Mouse (Mus musculus) lung, embryonic 15.5 days (tissue): ENCODE results near the gene Sirt2. TPM values are rescaled to one million over a fixed set of nuclear protein-coding genes. Genes with fewer than 3 reads are reported as not detected.

Source experiments
- ATAC-seq: fragments of 200-750 bp; cut with Nextera tagmentation; 2 replicates; pipeline ENCODE4 v1.8.0; 2017; ENCODE audit warnings: moderate number of reproducible peaks, borderline replicate concordance; ENCODE audit not compliant: low FRiP score, low TSS enrichment; ENCODE audit errors: extremely low read depth
- H3K27ac ChIP-seq: fragments of 300-500 bp; sonication (generic); 2 replicates; pipeline ENCODE4 v1.5.1; 2015; ENCODE audit warnings: moderate library complexity, mild to moderate bottlenecking, inconsistent platforms
- H3K27me3 ChIP-seq: fragments of 300-500 bp; sonication (generic); 2 replicates; pipeline ENCODE4 v1.6.1; 2015; ENCODE audit warnings: inconsistent platforms
- H3K36me3 ChIP-seq: fragments of 300-500 bp; sonication (generic); 2 replicates; pipeline ENCODE4 v1.6.1; 2015; ENCODE audit warnings: inconsistent platforms
- H3K4me1 ChIP-seq: fragments of 300-500 bp; sonication (generic); 2 replicates; pipeline ENCODE4 v1.6.1; 2015; ENCODE audit warnings: inconsistent platforms
- H3K4me2 ChIP-seq: fragments of 300-500 bp; sonication (generic); 2 replicates; pipeline ENCODE4 v1.6.1; 2015; ENCODE audit warnings: inconsistent platforms, mild to moderate bottlenecking, moderate library complexity
- H3K4me3 ChIP-seq: fragments of 300-500 bp; sonication (generic); 2 replicates; pipeline ENCODE4 v1.5.1; 2015; ENCODE audit warnings: mild to moderate bottlenecking, inconsistent platforms
- H3K9ac ChIP-seq: fragments of 300-500 bp; sonication (generic); 2 replicates; pipeline ENCODE4 v1.6.1; 2015; ENCODE audit warnings: inconsistent platforms
- H3K9me3 ChIP-seq: fragments of 300-500 bp; sonication (generic); 2 replicates; pipeline ENCODE4 v1.6.1; 2016; ENCODE audit warnings: inconsistent platforms
- WGBS: fragments of 180-500 bp; shearing (Covaris S2); methylation state at CpG from one replicate; pipeline ENCODE4 v1.1.7; 2015; 5-methylcytosine and 5-hydroxymethylcytosine counted together
- polyA plus RNA-seq: library from polyadenylated mRNA; unstranded; fragments of >200 nt; fragmentation: Nextera tagmentation; extraction: Ambion mirVana; gene quantifications from 2 replicates; pipeline ENCODE4 v1.2.1, GENCODE M21; 2015

The Sirt2 gene
- polyA plus RNA-seq, 1 experiment from 2014 or later = 65.2 TPM

DNA sequence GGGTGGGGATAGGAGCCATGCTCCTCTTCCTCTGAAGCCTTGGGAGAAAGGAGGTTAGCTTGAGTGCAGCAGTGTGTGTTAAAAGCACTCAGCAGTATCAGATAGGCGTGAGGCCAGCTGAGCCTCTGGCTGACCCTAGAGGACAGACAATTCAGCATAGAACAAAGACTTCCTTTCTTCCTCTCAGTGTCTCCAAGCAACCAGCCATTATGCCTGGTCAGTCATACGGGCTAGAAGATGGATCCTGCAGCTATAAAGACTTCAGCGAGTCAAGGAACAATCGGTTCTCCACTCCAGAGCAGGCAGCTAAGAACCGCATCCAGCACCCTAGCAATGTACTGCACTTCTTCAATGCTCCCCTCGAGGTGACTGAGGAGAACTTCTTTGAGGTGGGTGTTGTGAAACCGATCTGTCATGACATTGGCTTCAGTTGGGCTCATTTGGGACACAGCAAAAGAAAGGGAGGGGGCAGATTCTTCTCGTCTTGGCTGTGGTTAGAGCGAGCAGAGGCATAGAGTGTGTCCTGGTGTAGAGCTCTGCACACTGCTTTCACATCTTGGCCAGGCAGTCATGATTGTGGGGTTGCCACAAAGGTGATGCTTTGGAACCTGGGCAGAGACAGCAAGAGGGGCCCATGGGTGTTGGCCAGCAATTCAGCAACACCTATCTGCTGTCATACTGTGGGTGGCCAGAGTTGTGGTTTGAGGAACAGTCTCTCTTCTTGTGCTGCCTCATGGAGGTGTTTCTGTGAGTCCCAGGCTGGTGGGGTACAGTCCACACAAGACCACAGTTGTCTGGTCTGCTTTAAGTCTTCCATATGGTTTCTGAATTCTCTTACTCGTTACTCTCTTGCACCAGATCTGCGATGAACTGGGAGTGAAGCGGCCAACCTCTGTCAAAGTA is 54.1 kb downstream of the Sirt2 start:
- Histone ChIP-seq H3K27me3 (no peaks in the 10 kb centered on the region), H3K4me1 (peaks cover 55% of the 10 kb centered on the region), H3K27ac (peak overlapping the region; percentile 39), H3K4me3 (no peak overlapping the region), H3K4me2 (no peak overlapping the region), H3K9me3 (no peaks in the 10 kb centered on the region), H3K36me3 (peaks cover 77% of the 10 kb centered on the region), H3K9ac (no peak overlapping the region)
- 60% methylated on average over 12 of the region's 12 CpGs for WGBS
- ATAC-seq = no peak

DNA sequence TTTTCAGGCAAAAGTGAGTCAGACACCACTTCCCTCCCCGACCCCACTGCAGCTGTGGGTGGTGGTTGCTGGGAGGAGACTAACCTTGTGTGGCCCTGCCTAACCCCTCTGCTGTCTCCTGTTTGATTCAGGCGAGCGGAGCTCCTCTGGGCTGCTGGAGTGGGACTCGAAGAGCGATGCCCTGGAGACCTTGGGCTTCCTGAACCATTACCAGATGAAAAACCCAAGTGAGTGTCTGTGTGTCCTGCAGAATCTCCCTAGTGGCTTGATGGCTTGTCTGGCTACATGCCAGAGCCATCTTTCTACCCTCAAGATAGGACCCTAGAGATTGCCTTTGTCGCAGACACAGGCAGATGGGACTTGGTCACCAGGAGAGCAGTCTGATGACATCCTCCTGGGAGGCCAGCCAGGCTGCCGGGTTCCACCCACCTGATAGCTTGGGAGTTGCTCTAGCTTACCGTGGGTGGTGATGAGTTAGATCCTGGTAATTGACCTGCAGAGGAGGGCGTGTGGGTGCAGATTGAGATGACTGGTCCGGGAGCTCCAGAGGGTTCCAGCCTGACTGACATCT is 54.8 kb downstream of the Sirt2 start:
- 66% methylated on average over 10 of the region's 10 CpGs for WGBS
- Histone ChIP-seq H3K4me3 (no peak overlapping the region), H3K27ac (peak overlapping the region; percentile 39), H3K27me3 (no peaks in the 10 kb centered on the region), H3K4me2 (no peak overlapping the region), H3K4me1 (peaks cover 54% of the 10 kb centered on the region), H3K9me3 (no peaks in the 10 kb centered on the region), H3K36me3 (peaks cover 70% of the 10 kb centered on the region), H3K9ac (no peak overlapping the region)
- ATAC-seq = no peak

DNA sequence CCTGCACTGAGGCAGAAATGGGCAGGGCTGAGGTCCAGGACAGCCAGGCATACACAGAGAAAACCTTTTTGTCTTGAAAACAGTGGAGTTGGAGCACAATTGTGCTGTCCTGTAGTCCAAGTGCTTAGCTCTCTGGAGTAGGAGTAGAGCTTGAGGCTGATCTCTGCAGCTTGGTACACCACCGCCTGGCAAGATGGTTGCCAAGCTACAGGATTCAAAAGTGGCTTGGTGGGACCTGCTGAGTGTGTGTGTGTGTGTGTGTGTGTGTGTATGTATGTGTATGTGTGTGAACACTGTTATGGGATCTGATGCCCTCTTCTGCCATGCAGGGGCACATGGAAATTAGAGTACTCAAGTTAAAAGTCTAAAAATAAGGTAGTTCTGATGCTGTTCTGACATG is 56.0 kb downstream of the Sirt2 start:
- H3K27ac ChIP-seq = no peak overlapping the region
- H3K4me2 ChIP-seq = no peak overlapping the region
- no peaks in the 10 kb centered on the region for H3K27me3 ChIP-seq
- H3K9me3 ChIP-seq = no peaks in the 10 kb centered on the region
- H3K9ac ChIP-seq = no peak overlapping the region
- H3K36me3 ChIP-seq = peaks cover 58% of the 10 kb centered on the region
- no peak for ATAC-seq
- 48% methylated on average over 1 of the region's 1 CpGs for WGBS
- peaks cover 58% of the 10 kb centered on the region for H3K4me1 ChIP-seq
- no peak overlapping the region for H3K4me3 ChIP-seq

DNA sequence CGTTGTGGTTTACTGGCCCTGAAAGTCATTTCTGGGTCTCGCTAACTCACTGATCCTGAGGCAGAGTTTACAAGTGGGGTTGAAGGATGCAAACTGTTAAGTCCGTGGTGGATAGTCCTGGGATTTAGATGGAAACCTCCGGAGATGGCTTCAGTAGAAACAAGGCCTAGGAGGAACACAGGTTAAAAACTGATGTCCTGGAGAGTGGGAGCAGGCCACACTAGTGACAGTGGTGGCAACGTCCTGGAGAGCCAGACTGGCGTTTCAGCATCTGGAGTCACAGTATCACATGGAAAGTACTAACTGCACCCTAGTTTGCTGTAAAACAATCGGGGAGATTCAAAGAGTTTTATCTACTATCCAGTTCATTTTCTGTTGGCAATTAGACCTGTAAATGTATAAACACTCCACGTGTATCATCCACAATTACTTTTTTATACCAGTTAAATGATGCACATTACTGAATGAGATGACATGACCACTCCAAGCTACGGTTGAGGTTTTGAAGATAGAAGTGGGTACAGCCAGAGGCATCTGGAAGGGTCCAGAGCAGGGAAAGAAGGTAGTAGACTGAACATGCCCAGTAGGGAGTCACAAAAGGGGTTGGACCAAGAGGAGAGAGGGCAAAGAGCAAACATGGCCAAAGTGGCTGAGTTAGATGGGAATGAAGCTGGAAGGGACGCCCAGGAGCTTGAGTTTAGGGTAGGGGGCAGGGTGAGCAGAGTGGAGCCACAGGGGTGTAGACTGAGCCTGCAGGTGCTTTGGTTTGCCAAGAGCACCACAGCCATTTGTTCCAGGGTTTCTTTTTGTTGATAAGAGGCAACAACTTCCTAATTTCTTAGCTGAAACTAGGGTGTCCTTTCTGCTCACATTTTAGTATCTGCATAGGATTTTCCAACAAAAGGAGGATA is 56.7 kb downstream of the Sirt2 start:
- WGBS = 46% methylated on average over 10 of the region's 10 CpGs
- H3K27ac ChIP-seq = peak overlapping the region; percentile 93; the same call in 1 of the 2 replicates
- peaks cover 61% of the 10 kb centered on the region for H3K4me1 ChIP-seq
- H3K4me3 ChIP-seq = no peak overlapping the region
- H3K9me3 ChIP-seq = no peaks in the 10 kb centered on the region
- no peaks in the 10 kb centered on the region for H3K27me3 ChIP-seq
- H3K4me2 ChIP-seq = no peak overlapping the region
- H3K36me3 ChIP-seq = peaks cover 51% of the 10 kb centered on the region
- ATAC-seq = no peak
- H3K9ac ChIP-seq = no peak overlapping the region

DNA sequence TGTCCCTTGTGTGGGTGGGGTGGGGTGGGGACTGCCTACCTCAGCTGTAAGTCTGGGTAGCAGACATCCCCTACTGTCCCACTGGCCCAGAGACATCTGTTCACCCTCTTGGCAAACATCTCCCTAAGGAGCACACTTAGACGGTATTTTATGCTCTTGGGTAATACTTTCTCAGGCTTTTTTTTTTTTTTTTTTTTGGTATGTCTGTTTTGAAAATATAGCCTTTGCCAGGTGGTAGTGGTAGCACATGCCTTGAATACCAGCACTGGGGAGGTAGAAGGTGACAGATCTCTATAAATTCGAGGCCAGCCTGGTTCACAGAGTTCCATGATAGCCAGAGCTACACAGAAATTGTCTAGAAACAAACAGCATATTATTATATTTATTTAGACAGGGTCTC is 57.4 kb downstream of the Sirt2 start:
- Histone ChIP-seq H3K9me3 (no peaks in the 10 kb centered on the region), H3K4me2 (no peak overlapping the region), H3K27me3 (no peaks in the 10 kb centered on the region), H3K36me3 (peaks cover 44% of the 10 kb centered on the region), H3K27ac (peak overlapping the region; percentile 93; the same call in 1 of the 2 replicates), H3K9ac (no peak overlapping the region), H3K4me3 (no peak overlapping the region), H3K4me1 (peaks cover 58% of the 10 kb centered on the region)
- 32% methylated on average over 2 of the region's 2 CpGs for WGBS
- no peak for ATAC-seq

DNA sequence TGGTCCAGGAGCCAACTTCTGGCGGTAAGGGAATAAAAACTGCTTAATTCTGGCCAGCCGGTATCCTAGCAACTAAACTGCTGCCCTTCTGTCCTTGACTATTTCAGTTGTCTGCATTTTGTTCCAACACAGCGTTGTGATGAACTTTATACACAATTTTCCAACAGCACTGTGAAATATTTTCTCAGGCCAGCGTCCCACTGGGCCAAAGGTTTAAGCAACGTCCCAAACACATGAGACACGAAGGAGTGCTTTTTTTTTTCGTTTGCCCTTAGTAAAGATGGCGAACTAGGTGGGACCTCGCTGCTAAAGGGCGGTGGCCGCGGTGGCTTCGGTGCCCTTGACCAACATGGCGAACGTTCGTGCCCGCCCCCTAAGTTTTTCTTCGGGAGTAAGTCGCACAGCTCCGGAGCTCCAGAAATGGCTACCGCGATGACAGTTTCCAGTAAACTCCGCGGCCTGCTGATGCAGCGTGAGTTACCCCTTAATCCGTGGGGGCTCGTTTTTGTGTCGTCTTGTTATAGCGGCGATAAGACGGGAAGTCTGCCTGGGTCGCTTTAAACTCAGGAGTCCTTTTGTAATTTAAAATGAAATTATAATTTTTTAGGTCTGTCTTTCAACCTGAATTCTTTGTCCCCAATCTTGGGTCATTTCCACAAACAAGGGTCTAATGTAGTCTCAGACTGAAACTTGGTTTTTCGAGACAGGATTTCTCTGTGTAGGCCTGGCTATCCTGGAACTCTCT is 58.6 kb downstream of the Sirt2 start, which contains the start of gene Ech1:
Gene Ech1, plus strand, starts transcription at position 277 of the 745 bp plus-strand sequence.
- peak within 1 kb of the TSS; percentile 52 for H3K9ac ChIP-seq
- 3% methylated on average over 33 of the region's 33 CpGs for WGBS
- H3K4me2 ChIP-seq = peak within 1 kb of the TSS; percentile 54
- peaks cover 39% of the 10 kb centered on the region for H3K36me3 ChIP-seq
- peak; percentile 79 for ATAC-seq
- H3K4me3 ChIP-seq = peak within 1 kb of the TSS; percentile 46
- peak within 1 kb of the TSS; percentile 93 for H3K27ac ChIP-seq
- H3K4me1 ChIP-seq = peaks cover 50% of the 10 kb centered on the region
- H3K9me3 ChIP-seq = no peaks in the 10 kb centered on the region
- H3K27me3 ChIP-seq = no peaks in the 10 kb centered on the region

DNA sequence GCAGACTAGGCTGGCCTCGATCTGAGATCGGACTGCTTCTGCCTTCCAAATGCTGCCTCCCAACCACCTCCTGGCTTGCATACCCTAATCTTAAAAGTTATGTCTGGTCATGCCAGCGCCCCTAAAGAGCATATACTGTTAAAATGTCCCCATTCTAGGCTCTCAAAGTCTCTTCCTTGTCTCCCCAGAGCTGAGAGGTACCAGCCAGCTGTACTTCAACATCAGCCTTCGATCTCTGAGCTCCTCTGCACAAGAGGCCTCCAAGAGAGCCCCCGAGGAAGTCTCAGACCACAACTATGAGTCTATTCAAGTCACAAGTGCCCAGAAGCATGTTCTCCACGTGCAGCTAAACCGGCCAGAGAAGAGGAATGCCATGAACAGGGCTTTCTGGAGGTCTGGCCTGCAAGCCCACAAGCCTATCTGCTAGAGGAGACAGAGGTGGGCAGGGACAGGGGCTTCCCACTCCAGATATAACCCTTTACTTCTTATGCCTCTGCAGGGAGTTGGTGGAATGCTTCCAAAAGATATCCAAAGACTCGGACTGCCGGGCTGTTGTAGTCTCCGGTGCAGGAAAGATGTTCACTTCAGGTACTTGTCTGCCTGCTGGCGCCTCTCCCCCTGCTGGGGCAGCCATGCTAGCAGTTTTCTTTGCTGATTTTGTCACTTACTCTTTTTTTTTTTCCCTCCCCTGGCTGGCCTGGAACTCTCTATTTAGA is 59.3 kb downstream of the Sirt2 start:
- no peaks in the 10 kb centered on the region for H3K27me3 ChIP-seq
- H3K9ac ChIP-seq = peak overlapping the region; percentile 52
- peak overlapping the region; percentile 46 for H3K4me3 ChIP-seq
- H3K27ac ChIP-seq = peak overlapping the region; percentile 93
- H3K36me3 ChIP-seq = peaks cover 39% of the 10 kb centered on the region
- 39% methylated on average over 11 of the region's 11 CpGs for WGBS
- H3K9me3 ChIP-seq = no peaks in the 10 kb centered on the region
- H3K4me2 ChIP-seq = peak overlapping the region; percentile 54
- 0 out of 2 replicates have a peak, but pooled peaks have one; percentile 13 for ATAC-seq
- H3K4me1 ChIP-seq = peaks cover 43% of the 10 kb centered on the region

DNA sequence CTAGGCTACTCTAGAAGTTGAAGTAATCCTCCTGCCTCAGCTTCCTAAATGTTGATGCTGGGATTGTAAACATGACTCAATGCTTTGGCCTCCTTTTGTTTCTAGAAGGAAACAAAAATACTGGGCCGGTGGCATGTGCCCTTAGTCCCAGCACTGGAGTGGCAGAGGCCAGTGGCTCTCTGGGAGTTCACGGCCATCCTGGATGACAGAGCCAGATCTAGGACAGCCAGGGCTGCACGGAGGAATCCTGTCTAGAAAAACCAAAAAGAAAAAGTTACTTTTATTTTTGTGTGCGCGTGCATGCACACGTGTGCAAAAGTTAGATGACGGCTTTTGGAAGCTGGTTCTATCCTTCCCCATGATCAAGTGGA is 59.9 kb downstream of the Sirt2 start:
- Histone ChIP-seq H3K27ac (peak overlapping the region; percentile 93; the same call in 1 of the 2 replicates), H3K4me3 (no peak overlapping the region; the same call in 1 of the 2 replicates), H3K27me3 (no peaks in the 10 kb centered on the region), H3K4me1 (peaks cover 38% of the 10 kb centered on the region), H3K9ac (peak overlapping the region; percentile 52; the same call in 1 of the 2 replicates), H3K36me3 (peaks cover 36% of the 10 kb centered on the region), H3K9me3 (no peaks in the 10 kb centered on the region), H3K4me2 (no peak overlapping the region)
- no peak for ATAC-seq
- 92% methylated on average over 7 of the region's 7 CpGs for WGBS

DNA sequence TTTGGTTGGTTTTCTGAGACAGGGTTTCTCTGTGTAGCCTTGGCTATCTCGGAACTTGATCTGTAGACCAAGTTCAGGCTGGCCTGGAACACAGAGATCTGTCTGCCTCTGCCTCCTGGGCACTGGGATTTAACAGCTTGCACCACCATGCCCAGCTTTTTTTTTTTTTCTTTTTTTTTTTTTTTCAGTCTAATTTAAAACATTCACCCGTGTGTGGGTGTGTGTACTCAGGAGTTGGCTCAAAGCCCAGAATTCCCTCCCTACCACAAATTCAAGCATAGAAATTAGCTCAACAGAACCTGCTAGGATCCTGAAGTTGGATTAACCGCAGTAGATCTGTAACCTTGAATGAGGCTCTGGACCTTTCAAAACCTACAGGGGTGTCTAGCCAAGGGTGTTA is 60.8 kb downstream of the Sirt2 start:
- Histone ChIP-seq H3K36me3 (peaks cover 34% of the 10 kb centered on the region), H3K4me2 (no peak overlapping the region), H3K27me3 (no peaks in the 10 kb centered on the region), H3K9me3 (no peaks in the 10 kb centered on the region), H3K27ac (no peak overlapping the region), H3K9ac (no peak overlapping the region), H3K4me1 (peaks cover 35% of the 10 kb centered on the region), H3K4me3 (no peak overlapping the region)
- no peak for ATAC-seq
- WGBS = 41% methylated on average over 3 of the region's 3 CpGs

DNA sequence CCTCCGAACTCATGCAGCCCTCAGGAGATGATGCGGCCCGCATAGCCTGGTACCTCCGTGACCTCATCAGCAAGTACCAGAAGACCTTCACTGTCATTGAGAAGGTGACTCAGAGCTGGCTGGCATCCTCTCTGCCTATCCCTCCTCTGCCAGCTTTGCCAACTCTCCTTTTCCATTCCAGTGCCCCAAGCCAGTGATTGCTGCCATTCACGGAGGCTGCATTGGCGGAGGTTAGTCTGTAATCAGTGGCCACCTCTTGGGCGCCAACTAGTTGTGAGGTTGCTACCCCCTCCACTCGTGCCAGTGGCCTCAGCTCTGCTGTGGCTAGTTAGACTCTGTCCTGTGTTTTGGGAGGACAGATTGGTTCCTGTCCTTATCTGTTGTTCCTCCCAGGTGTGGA is 63.3 kb downstream of the Sirt2 start:
- ATAC-seq = no peak
- no peak overlapping the region for H3K4me3 ChIP-seq
- H3K36me3 ChIP-seq = peaks cover 24% of the 10 kb centered on the region
- WGBS = 93% methylated on average over 8 of the region's 8 CpGs
- H3K27me3 ChIP-seq = no peaks in the 10 kb centered on the region; the same call in 1 of the 2 replicates
- H3K4me1 ChIP-seq = peaks cover 20% of the 10 kb centered on the region
- no peak overlapping the region for H3K9ac ChIP-seq
- H3K27ac ChIP-seq = no peak overlapping the region
- no peaks in the 10 kb centered on the region for H3K9me3 ChIP-seq
- no peak overlapping the region for H3K4me2 ChIP-seq
